Mouse (Mus musculus): ENCODE measurements around the gene Rgs7.

Gene Rgs7

DNA sequence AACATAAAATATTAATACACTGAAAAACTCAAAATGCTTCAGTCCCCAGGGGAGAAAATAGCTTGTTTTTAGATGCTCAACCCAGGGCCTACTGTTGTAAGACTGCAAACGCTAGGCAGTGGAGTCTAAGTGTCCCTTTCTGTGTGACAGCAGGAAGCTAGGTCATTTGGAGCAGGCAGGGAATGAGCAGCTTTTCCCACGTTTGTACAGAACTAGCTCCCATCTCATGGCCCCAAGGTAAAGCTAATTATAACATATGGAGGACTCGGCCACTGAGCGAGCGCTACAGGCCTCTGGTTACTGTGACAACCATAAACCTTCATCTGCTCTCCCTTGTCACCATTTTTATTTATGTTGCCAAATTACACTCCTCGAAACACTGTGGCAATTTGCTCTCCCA, 460.3 kb downstream of the Rgs7 start:
- DNase-seq (ENCODE audit: low read depth, low spot score), result peak; percentile 48

DNA sequence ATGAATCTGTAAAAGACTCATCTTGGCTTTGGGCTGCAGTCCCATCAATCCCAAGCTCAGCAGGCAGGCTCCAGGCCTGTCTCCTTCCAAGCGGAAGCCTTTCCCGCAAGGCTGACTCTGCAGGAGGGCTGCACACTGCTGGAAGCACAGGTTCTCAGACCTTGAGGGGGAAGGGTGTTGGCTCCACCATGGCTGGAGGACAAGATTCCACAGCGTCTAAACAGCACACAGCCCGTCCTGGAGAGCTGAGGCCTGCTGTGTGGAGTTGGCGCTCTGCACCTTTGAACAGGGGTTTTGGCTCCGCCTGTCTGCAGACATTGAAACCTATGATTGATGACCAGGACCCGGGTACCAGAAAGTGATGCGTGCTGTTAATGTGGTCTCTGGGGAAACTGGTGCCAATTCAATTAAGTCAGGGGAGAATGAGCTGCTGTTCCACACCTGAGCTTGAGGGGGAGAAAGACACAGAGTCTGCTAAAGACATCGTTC, 463.5 kb downstream of the Rgs7 start:
- peak; percentile 21 for DNase-seq (ENCODE audit: low read depth, low spot score)

DNA sequence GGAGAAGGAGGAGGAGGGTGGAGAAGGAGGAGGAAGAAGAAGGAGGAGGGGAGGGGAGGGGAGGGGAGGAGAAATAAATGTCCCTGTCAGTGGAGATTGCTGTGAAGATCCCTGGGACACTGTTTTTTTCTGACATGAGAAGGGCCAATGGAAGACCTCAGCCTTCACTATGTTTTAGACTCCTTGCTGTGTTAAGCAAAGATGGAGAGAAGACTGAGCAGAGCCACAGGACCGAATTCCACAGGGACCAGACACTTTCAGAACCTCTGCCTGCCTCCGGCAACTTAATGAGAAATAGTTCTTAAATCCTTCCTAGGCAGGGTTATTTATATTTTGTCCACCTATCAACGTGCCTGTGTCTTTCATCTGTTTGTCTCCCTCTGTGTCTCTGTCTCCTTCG, 464.0 kb downstream of the Rgs7 start:
- DNase-seq (ENCODE audit: low read depth, low spot score), result peak; percentile 7

DNA sequence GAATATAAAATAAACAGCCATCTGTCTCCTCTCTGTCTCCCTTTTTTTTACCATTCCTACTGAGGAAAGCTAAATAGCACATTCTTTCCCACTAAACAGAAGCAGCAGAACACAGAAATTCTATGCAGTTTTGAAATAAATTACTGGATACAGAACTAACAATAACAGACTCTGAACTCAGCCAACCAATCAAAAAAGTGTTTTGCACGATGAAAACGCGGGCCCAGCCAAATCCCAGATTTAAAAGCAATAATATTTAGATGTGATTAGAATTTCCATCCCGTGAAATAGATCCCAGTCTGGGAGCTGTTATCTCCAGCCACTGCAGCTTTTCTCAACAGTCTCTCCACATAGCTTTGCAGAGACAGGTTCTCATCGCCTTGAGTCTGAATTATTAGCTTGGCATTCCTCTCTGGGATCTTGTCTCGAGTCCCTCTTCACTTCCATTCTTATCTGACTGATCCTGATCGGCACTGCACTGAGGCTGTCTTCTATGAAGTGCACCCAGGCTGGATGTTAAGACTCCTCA, 466.5 kb downstream of the Rgs7 start:
- peak; percentile 19 for DNase-seq (ENCODE audit: low read depth, low spot score)

DNA sequence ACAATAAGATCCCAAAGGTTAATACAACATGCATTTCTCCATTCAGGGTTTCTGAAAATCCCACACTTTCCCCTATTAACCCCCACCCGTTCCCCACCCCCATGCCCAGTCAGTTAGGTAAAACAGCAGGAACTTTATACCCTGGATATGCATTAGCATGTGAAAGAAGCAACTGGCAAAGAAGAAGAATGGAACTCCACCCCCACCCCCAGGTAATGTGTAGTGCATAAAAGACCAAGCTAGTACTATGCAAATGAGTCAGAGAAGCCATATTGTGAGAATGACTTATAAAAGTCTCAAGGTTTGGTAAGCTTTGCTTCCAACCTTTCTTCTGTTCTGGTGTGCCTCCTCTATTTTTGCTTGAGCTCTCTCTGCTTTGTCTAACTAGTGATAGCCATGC, 468.2 kb downstream of the Rgs7 start:
- DNase-seq (ENCODE audit: low read depth, low spot score), result no peak

Data from brain, adult 2 months (tissue).